Mouse (Mus musculus) NIH3T3 (cell line): ENCODE results near the gene Mapkbp1.

Experiments used
- DNase-seq: peaks from one replicate; pipeline ENCODE4 v3.0.0-alpha.2; 2012; ENCODE audit warnings: low read depth

The Mapkbp1 gene

GRCm38 (mm10) chr2:119972537-119972879 lies at the start of gene Mapkbp1:
Gene Mapkbp1 (plus strand): TSS chr2:119972699.
- DNase-seq: no peak

DNA sequence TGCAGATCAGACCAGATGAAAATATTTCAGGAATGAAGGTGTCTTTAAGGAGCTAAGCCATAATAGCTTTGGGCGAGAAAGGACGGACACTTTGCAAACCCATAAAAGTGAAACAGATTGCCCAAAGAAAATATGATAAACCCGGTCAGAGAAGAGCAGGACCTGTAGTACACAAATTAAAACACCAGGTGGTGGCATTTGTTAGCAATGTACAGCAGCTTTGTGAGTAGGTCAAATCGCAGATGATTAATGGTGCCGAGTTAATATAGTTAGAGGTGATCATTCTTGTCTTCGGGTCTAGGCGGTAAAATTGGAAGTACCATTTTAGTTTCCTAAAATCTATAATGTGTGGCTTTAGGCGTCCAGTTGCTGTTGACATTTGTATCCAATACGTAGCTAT lies 1.9 kb upstream of the Mapkbp1 start:
- DNase-seq: peak; percentile 80

GRCm38 (mm10) chr2:119971316-119971715 lies 1.2 kb upstream of the Mapkbp1 start:
- peak; percentile 57 for DNase-seq

DNA sequence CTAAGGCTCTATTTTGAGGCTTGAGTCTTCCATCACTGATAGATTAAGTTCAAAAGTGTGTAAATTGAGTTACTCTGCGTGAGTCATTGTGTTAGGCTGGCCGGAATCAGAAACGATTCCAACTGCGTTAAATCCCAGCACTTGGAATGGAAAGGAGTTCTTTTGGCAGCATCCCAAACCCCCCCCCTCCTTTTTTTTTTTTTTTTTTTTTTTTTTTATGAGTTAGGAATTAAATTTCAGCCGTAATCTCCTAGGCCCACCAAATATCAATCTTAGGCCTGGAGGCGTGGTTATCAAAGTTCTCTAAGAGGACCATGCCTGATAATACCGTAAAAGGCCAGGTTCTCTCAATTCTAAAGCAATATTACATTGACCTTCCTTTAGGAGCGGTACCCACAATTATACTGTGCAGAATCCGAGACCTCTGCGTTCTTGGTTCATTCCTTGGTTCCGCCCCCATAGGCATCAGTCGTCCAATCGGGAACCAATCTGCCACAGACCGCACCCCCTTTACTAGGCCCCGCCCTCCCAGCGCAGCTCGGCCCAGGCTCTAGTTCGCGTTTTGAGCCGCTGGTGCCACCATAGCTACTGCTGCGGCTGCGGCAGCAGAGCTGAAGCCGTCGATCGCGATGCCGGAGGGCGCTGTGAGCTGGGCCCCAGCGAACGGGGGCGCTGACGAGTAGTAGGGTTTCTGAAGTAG lies 512 bp upstream of the Mapkbp1 start:
- DNase-seq: peak; percentile 98

- no peak for DNase-seq
These were observed 8.0 kb downstream of the Mapkbp1 start for GRCm38 (mm10) chr2:119980343-119980986.

DNA sequence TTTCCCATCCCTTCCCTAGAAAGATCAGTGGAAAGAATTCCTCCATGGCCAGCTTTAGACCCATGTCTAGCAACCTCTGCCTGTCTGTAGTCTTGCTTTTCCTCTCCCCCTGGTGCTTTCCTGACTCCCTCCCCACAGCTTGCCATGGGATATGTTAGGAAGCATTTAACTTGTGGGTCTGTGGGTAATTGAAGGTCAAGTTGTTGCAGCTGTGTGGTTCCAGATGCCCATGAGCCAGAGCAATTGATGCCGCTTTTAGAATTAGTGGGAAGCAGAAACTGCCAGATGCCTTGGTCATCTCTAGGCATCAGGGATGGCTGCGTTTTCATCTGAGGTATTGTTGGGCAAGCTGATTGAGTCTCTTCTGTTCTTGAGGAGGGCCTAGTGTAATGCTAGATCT lies 9.1 kb downstream of the Mapkbp1 start:
- DNase-seq: peak; percentile 7

GRCm38 (mm10) chr2:119985871-119986270 lies 13.4 kb downstream of the Mapkbp1 start:
- no peak for DNase-seq

DNA sequence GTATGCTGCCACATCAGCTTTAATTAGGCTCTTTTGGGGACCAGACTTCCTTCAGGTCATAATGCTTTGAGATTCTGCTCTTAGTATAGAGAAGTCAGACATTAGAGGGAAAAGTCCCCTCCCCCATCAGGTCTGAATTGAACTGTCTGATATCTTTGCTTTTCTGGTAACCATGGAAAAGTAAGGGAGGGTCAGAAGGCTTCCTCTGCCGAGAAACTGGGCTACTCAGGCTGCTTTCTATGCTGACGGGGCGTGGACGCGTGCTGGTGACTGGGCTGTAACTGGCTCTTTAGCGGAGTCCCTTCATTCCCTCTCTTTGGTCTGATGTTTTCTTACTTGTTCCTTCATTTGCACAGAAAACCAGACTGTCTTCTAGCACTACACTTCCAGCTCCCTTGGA lies 13.9 kb downstream of the Mapkbp1 start:
- no peak for DNase-seq

- DNase-seq: no peak
These were observed 14.9 kb downstream of the Mapkbp1 start for GRCm38 (mm10) chr2:119987441-119987840.

GRCm38 (mm10) chr2:119988952-119989351 lies 16.5 kb downstream of the Mapkbp1 start:
- no peak for DNase-seq

GRCm38 (mm10) chr2:119990881-119991280 lies 18.4 kb downstream of the Mapkbp1 start:
- no peak for DNase-seq

- DNase-seq: no peak
These were observed 19.9 kb downstream of the Mapkbp1 start for GRCm38 (mm10) chr2:119992349-119992748.

- peak; percentile 16 for DNase-seq
These were observed 21.0 kb downstream of the Mapkbp1 start for GRCm38 (mm10) chr2:119993515-119993914.

DNA sequence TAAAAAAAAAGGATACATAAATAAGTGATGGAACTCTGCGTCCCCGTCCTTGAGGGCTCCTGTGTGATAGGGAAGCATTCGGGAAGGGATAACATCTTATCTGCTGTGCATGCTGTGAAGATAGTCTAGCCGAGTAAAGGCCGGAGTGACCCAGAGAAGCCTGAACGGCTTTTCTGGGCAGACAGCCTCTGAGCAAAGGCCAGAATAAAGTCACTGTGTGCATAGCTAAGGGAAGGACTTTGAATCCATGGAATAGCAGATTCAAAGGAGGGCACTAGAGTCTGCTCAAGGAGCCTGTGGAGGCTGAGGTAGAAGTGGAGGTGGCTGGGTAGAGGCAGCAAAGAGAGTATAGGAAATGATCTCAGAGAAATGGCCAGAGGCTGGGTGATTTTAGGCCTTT lies 22.3 kb downstream of the Mapkbp1 start:
- no peak for DNase-seq

- peak; percentile 69 for DNase-seq
These were observed 23.1 kb downstream of the Mapkbp1 start for GRCm38 (mm10) chr2:119995391-119996281.

GRCm38 (mm10) chr2:119997354-119997753 lies 24.9 kb downstream of the Mapkbp1 start:
- DNase-seq: no peak

DNA sequence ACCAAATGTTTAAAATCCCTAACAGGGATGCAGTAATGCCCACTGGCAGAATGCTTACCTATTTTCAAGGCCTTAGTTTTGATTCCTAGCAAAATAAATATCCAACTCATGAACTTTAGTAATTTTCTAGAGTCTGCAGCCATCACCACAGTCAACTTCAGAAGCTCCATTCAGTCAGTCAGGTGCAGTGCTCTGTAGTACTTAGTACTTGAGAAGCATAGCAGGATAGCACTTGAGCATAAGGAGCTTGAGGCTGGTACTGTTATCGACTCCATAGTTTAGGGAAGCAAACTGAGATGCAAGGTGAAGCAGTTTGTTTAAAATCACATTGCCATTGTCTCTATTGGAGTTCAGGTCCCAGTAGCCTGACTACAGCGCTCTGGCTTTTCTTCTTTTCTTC lies 27.2 kb downstream of the Mapkbp1 start:
- no peak for DNase-seq

- DNase-seq: no peak
These were observed 28.5 kb downstream of the Mapkbp1 start for GRCm38 (mm10) chr2:120000882-120001584.

DNA sequence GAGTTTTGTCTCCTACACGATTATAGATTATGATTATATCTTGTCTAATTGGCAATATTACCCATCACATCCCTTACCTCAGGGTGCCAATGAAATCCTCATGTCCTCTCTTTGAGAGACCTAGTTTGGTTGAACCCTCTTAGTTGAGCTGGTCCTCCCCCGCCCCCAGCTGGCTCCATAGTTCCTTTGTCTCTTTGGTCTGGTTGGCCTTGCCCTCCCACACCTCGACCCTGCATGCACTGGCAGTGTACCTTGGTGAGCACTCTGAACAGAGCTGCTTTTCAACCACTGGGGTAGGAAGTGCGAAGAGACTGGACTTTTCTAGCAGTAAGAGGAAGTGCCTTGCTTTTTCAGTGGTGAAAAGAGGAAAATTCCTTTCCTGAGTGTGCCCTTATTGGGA lies 29.5 kb downstream of the Mapkbp1 start:
- DNase-seq: no peak

- no peak for DNase-seq
These were observed 31.5 kb downstream of the Mapkbp1 start for GRCm38 (mm10) chr2:120003970-120004369.

- no peak for DNase-seq
These were observed 34.2 kb downstream of the Mapkbp1 start for GRCm38 (mm10) chr2:120006696-120007095.

- DNase-seq: peak; percentile 28
These were observed 35.2 kb downstream of the Mapkbp1 start for GRCm38 (mm10) chr2:120007680-120008210.
